Mouse (Mus musculus): ENCODE results near the gene Hibch. TPM values are rescaled to one million over a fixed set of nuclear protein-coding genes. Genes with fewer than 3 reads are reported as not detected.
"Not testable (repeated sequence)": the region's sequence is repeated elsewhere in the genome, so short reads cannot be mapped to it uniquely, and the experiment has no call there.

The Hibch gene
- polyA plus RNA-seq, 1 experiment from 2014 or later, result 23.9 TPM

- no peaks in the 10 kb centered on the region for H3K9me3 ChIP-seq (replicated peaks)
- H3K9ac ChIP-seq, result peak overlapping the region; percentile 84
- no peak overlapping the region; the same call in 1 of the 2 replicates for H3K27ac ChIP-seq
- no peaks in the 10 kb centered on the region for H3K27me3 ChIP-seq
- WGBS, result 7% methylated on average over 5 of the region's 7 CpGs
- H3K4me1 ChIP-seq, result peaks cover 13% of the 10 kb centered on the region
- no peak for ATAC-seq
- peak overlapping the region; percentile 76 for H3K4me2 ChIP-seq
- peak overlapping the region; percentile 57 for H3K4me3 ChIP-seq
- no peaks in the 10 kb centered on the region for H3K36me3 ChIP-seq (ENCODE audit: poor library complexity, severe bottlenecking)
These were observed 26.9 kb upstream of the Hibch start for GRCm38 (mm10) chr1:52817813-52818147.

- Histone ChIP-seq H3K27me3 (no peaks in the 10 kb centered on the region), H3K27ac (no peak overlapping the region), H3K9ac (no peak overlapping the region), H3K4me1 (no peaks in the 10 kb centered on the region), H3K9me3 (replicated peaks) (no peaks in the 10 kb centered on the region), H3K4me2 (no peak overlapping the region), H3K36me3 (ENCODE audit: poor library complexity, severe bottlenecking) (no peaks in the 10 kb centered on the region), H3K4me3 (no peak overlapping the region)
- ATAC-seq, result no peak
- 96% methylated on average over 3 of the region's 3 CpGs for WGBS
These were observed 5.6 kb upstream of the Hibch start for GRCm38 (mm10) chr1:52839099-52839498.

DNA sequence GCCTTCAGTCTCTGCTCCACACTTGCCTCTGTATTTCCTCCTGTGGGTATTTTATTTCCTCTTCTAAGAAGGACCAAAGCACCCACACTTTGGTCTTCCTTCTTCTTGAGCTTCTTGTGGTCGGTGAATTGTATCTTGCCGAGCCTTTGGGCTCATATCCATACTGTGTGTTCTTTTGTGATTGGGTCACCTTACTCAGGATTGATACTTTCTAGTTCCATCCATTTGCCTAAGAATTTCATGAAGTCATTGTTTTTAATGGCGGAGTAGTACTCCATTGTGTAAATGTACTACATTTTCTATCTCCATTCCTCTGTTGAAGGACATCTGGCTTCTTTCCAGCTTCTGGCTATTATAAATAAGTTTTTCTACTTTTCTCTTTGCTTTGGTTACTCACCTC is 375 bp upstream of the Hibch start:
- Histone ChIP-seq H3K36me3 (ENCODE audit: poor library complexity, severe bottlenecking) (no peaks in the 10 kb centered on the region), H3K27me3 (no peaks in the 10 kb centered on the region), H3K9me3 (replicated peaks) (no peaks in the 10 kb centered on the region), H3K4me1 (peaks cover 5% of the 10 kb centered on the region), H3K4me2 (peak overlapping the region; percentile 68), H3K9ac (no peak overlapping the region), H3K4me3 (peak overlapping the region; percentile 60), H3K27ac (no peak overlapping the region)
- WGBS, result 20% methylated on average over 3 of the region's 3 CpGs
- ATAC-seq, result peak; percentile 48

GRCm38 (mm10) chr1:52846556-52846955 is 1.8 kb downstream of the Hibch start:
- WGBS, result 86% methylated on average over 4 of the region's 4 CpGs
- peaks cover 5% of the 10 kb centered on the region for H3K4me1 ChIP-seq
- no peaks in the 10 kb centered on the region for H3K9me3 ChIP-seq (replicated peaks)
- no peak overlapping the region for H3K27ac ChIP-seq
- no peaks in the 10 kb centered on the region for H3K27me3 ChIP-seq
- no peak overlapping the region for H3K9ac ChIP-seq
- no peak for ATAC-seq
- H3K36me3 ChIP-seq (ENCODE audit: poor library complexity, severe bottlenecking), result no peaks in the 10 kb centered on the region
- H3K4me3 ChIP-seq, result no peak overlapping the region
- H3K4me2 ChIP-seq, result no peak overlapping the region

DNA sequence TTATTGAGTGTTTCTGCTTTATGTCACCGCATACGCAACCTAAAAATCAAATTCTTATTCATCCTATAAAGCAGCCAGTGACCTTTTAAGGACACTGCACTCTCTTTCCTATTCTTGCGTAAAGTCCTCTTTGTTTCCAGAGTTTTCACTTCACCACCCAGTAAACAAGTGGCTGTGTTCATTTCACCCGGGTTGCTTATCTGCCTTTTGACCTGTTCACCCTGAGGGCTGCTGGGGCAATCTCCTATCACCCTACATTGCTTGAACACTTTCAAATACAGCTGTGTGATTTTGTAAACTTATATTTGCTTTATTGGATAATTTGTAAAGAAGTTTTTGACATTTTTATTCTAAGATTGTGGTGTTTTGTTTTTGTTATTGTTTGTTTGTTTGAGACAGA is 4.7 kb downstream of the Hibch start:
- Histone ChIP-seq H3K9me3 (replicated peaks) (no peaks in the 10 kb centered on the region), H3K4me1 (peaks cover 5% of the 10 kb centered on the region), H3K9ac (no peak overlapping the region), H3K27me3 (no peaks in the 10 kb centered on the region), H3K36me3 (ENCODE audit: poor library complexity, severe bottlenecking) (no peaks in the 10 kb centered on the region), H3K4me3 (no peak overlapping the region), H3K4me2 (no peak overlapping the region), H3K27ac (no peak overlapping the region)
- no peak for ATAC-seq
- WGBS, result 74% methylated on average over 4 of the region's 4 CpGs

- not testable (repeated sequence) for H3K27me3 ChIP-seq; H3K9ac ChIP-seq; H3K4me2 ChIP-seq; H3K9me3 ChIP-seq (replicated peaks); H3K27ac ChIP-seq; H3K36me3 ChIP-seq (ENCODE audit: poor library complexity, severe bottlenecking); H3K4me1 ChIP-seq; H3K4me3 ChIP-seq
- WGBS, result 71% methylated on average over 1 of the region's 1 CpGs
- peak; percentile 66; the same call in 1 of the 2 replicates for ATAC-seq
These were observed 9.3 kb downstream of the Hibch start for GRCm38 (mm10) chr1:52854029-52854428.

DNA sequence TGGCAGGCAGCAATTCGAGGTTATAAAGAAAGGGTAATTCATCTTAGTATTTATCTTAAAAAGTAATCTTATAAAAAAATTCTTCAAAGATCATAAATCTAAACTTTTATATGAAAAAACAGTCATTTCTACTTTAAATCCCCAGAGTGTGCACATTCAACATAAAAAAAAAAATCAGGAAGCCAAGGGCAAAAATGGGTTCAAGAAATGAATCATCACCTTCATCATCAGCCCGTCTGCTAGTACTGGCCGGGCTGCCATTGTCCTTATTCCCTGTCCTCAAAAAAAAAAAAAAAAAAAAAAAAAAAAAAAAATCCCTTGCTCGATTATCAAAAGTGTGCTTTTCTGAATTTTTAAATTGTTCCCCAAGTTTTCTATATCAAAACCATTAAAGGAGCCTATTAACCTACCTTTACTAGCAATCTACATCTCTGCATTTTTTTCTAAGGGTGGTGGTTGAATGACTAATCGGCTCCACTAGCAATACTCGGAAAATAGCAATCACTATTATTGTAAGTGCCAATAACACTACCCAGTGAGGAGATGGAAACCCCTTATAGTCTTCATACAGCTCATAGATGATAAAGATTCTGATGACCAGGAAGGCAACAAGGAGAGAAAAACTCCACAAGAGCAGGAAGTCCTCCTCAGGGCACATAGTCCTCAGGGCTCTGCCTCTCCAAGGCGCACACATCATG is 11.3 kb downstream of the Hibch start:
- Histone ChIP-seq H3K4me3 (no peak overlapping the region), H3K27me3 (no peaks in the 10 kb centered on the region), H3K4me1 (no peaks in the 10 kb centered on the region), H3K4me2 (no peak overlapping the region), H3K9ac (no peak overlapping the region), H3K9me3 (replicated peaks) (no peaks in the 10 kb centered on the region), H3K27ac (no peak overlapping the region), H3K36me3 (ENCODE audit: poor library complexity, severe bottlenecking) (0 out of 2 replicates have a peak, but pooled peaks cover 5% of the 10 kb centered on the region)
- 90% methylated on average over 7 of the region's 7 CpGs for WGBS
- no peak for ATAC-seq

- Histone ChIP-seq H3K4me2 (no peak overlapping the region), H3K27me3 (no peaks in the 10 kb centered on the region), H3K9me3 (replicated peaks) (no peaks in the 10 kb centered on the region), H3K36me3 (ENCODE audit: poor library complexity, severe bottlenecking) (0 out of 2 replicates have a peak, but pooled peaks cover 5% of the 10 kb centered on the region), H3K4me3 (no peak overlapping the region), H3K4me1 (no peaks in the 10 kb centered on the region), H3K27ac (no peak overlapping the region), H3K9ac (no peak overlapping the region)
- WGBS, result 100% methylated on average over 1 of the region's 1 CpGs
- no peak for ATAC-seq
These were observed 19.5 kb downstream of the Hibch start for GRCm38 (mm10) chr1:52864220-52864619.

GRCm38 (mm10) chr1:52866007-52866406 is 21.3 kb downstream of the Hibch start:
- H3K4me1 ChIP-seq, result no peaks in the 10 kb centered on the region
- H3K9me3 ChIP-seq (replicated peaks), result no peaks in the 10 kb centered on the region
- WGBS, result 93% methylated on average over 3 of the region's 3 CpGs
- no peak overlapping the region for H3K4me3 ChIP-seq
- no peak overlapping the region for H3K4me2 ChIP-seq
- no peaks in the 10 kb centered on the region for H3K36me3 ChIP-seq (ENCODE audit: poor library complexity, severe bottlenecking)
- no peak overlapping the region for H3K27ac ChIP-seq
- no peaks in the 10 kb centered on the region for H3K27me3 ChIP-seq
- no peak for ATAC-seq
- no peak overlapping the region for H3K9ac ChIP-seq

- H3K4me1 ChIP-seq, result no peaks in the 10 kb centered on the region
- ATAC-seq, result no peak
- no peak overlapping the region for H3K27ac ChIP-seq
- H3K4me2 ChIP-seq, result no peak overlapping the region
- H3K36me3 ChIP-seq (ENCODE audit: poor library complexity, severe bottlenecking), result no peaks in the 10 kb centered on the region
- no peak overlapping the region for H3K9ac ChIP-seq
- H3K27me3 ChIP-seq, result no peaks in the 10 kb centered on the region
- WGBS, result 88% methylated on average over 1 of the region's 1 CpGs
- no peak overlapping the region for H3K4me3 ChIP-seq
- H3K9me3 ChIP-seq (replicated peaks), result no peaks in the 10 kb centered on the region
These were observed 23.1 kb downstream of the Hibch start for GRCm38 (mm10) chr1:52867876-52868275.

- Histone ChIP-seq H3K27me3 (no peaks in the 10 kb centered on the region), H3K36me3 (ENCODE audit: poor library complexity, severe bottlenecking) (peaks cover 7% of the 10 kb centered on the region; the same call in 1 of the 2 replicates), H3K9ac (no peak overlapping the region), H3K4me2 (no peak overlapping the region), H3K4me3 (no peak overlapping the region), H3K27ac (no peak overlapping the region), H3K9me3 (replicated peaks) (no peaks in the 10 kb centered on the region), H3K4me1 (no peaks in the 10 kb centered on the region)
- WGBS, result 80% methylated on average over 2 of the region's 2 CpGs
- no peak for ATAC-seq
These were observed 39.5 kb downstream of the Hibch start for GRCm38 (mm10) chr1:52884208-52884607.

GRCm38 (mm10) chr1:52909783-52910182 is 65.1 kb downstream of the Hibch start:
- 81% methylated on average over 3 of the region's 3 CpGs for WGBS
- Histone ChIP-seq H3K27ac (no peak overlapping the region), H3K27me3 (no peaks in the 10 kb centered on the region), H3K4me3 (no peak overlapping the region), H3K9ac (no peak overlapping the region), H3K4me2 (no peak overlapping the region), H3K36me3 (ENCODE audit: poor library complexity, severe bottlenecking) (no peaks in the 10 kb centered on the region), H3K9me3 (replicated peaks) (no peaks in the 10 kb centered on the region), H3K4me1 (no peaks in the 10 kb centered on the region)
- ATAC-seq, result no peak

GRCm38 (mm10) chr1:52916655-52917054 is 71.9 kb downstream of the Hibch start:
- Histone ChIP-seq H3K27ac (no peak overlapping the region), H3K9me3 (replicated peaks) (no peaks in the 10 kb centered on the region), H3K9ac (no peak overlapping the region), H3K27me3 (no peaks in the 10 kb centered on the region), H3K36me3 (ENCODE audit: poor library complexity, severe bottlenecking) (no peaks in the 10 kb centered on the region), H3K4me3 (no peak overlapping the region), H3K4me2 (no peak overlapping the region), H3K4me1 (no peaks in the 10 kb centered on the region)
- ATAC-seq, result no peak
- WGBS, result 96% methylated on average over 2 of the region's 2 CpGs

Data from forebrain, embryonic 13.5 days (tissue).